Mouse (Mus musculus) MEL-GATA-1-ER (cell line): ENCODE measurements around the gene Chac1.

Experiments
- DNase-seq: peaks from one replicate; pipeline ENCODE4 v3.0.0-alpha.2; 2012; ENCODE audit warnings: low read depth; ENCODE audit errors: extremely low read depth

Gene Chac1

DNA sequence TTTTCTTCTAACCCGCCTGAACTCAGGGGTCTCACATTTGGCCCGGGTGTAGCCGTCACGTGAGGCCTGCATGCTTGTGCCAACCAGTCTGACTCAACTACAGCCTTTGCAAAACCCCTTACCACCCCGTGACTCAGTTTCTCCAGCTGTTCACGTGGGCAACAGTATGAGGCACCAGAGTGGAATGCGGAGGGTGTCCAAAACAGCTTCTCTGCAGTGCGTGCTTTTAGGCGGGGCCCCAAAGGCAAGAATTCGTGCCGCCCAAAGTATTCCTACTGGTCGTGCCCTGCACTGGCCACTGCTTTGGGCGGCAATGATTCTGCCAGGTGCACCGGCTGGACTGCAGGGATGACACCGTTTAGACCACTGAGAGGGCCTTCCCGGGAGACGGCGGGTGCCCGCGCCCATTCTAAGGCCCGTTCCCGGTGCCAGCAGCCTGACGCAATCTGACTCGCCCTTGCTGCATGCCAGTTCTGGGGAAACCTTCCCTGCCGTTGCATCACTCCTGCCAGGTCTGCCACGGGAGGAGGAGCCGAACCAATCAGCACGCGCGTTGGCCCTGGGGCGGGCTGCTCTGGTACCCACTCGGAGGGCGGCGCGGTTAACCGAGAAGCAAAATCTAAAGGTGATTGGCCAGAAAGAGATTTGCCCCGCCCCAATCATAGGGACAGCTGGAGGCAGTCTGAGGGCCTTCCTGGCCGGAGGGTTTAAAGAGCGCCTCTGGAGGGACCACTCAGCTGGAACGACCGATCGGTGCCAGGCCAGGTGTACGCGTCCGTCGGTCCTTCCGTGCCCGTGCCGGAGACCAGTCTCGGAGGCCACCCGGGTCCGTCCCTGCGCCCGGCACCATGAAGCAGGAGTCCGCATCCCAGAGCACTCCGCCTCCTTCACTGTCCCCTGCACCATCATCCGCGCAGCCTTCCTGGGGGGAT, at the start of gene Chac1:
Chac1 (plus strand) TSS at position 675 of the 932 bp plus-strand sequence.
- DNase-seq: peak; percentile 91

DNA sequence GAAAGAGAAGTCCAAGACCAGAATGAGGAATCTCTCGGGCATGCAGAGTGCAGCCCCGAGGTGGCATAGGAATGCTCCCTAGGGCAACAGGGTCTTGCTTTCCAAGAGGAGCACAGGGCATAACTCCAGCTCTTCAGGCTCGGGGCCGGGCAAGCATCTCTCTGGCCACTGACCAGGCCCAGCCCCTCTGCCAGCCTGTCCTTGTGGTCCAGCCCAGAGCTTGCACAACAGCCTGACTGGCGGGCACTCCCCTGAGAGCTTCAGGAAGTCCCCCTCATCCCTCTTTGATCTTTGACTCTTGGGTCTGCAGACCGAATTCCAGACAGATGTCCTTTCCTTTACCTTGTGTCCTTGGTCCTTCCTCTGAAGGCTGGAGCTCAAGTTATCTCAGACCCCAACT, 48.2 kb upstream of the Chac1 start:
- no peak for DNase-seq

DNA sequence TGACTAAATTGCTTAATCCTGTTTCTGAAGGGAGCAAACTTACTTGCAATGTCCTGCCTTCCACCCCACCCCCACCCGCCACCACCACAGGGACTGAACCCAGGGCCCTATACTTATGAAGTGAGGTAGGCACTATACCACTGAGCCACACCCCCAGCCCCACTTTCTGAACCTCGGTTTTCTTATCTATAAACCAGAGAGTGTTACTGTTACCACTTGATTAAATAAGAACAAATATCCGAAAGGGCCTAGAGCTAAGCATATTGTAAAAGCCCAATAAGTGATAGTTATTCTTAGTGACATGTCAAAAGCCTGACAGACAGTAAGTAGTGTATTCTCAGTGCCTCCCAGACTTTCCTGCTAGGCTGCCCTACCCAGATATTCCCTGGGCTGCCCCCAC, 46.6 kb upstream of the Chac1 start:
- DNase-seq: peak; percentile 48

DNA sequence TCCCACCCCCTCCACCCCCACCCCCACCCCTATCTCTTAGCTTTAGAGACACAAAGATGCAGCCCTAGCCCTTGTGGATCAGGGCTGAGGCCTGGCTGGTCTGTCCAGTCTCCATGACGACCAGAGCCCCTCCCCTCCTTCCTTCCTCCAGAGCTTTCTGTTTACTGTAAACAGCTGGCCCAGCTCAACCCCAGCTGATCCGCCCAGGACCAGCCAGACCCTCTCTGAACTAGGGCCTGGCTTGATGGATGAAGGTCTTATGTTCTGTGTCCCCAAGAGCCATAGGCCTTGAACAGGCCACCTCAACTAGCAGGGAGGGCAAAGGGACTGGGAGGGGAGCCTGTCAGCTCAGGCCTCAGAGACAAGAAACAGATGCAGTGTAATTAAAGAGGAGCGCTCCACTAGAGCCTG, 46.2 kb upstream of the Chac1 start:
- no peak for DNase-seq

DNA sequence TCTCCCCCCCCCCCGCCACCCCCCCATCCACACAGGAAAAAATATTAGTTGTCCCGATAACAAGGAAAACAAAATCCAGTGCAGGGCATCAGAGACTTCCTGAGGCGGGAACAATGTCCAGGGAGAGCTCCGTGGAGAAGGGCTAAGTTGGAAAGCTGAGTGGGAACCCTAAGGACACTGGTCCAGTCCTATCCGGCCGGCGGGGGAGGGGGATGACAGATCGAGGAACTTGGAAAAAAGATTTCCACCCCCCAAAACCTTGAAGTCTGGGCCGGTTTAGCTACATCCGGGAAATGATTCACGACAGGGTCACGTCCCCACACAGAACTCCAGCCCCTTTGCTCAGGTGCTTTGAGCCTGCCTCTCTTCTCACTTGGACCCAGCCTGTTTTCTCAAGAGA, 39.5 kb upstream of the Chac1 start:
- no peak for DNase-seq

DNA sequence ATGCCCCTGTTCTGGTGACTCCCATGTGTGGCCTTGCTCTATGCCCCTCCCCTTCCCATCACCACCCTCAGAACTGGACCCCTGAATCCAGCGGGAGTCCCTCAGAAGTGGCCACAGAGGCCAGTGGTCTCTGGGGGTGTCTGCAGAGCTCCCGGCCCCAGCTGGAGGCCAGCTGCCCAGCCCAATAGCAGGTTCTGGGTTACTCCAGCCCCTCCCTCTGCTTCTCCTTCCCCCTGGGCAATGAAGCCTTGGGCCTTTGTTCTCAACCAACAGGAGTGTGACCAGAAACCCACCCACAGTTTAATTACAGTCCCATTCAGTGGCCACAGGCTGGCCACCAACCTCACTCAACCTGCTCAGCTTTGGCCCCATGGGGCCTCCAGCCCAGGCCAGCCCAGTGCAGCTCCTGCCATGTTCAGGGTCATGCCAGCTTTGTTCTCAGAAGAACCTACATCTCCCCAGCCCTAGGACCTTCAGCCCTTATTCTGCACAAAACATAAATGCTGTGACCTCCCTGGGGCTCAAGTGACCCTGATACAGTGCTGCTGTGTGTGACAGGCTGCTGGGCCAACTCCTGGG, 38.6 kb upstream of the Chac1 start:
- DNase-seq: no peak

DNA sequence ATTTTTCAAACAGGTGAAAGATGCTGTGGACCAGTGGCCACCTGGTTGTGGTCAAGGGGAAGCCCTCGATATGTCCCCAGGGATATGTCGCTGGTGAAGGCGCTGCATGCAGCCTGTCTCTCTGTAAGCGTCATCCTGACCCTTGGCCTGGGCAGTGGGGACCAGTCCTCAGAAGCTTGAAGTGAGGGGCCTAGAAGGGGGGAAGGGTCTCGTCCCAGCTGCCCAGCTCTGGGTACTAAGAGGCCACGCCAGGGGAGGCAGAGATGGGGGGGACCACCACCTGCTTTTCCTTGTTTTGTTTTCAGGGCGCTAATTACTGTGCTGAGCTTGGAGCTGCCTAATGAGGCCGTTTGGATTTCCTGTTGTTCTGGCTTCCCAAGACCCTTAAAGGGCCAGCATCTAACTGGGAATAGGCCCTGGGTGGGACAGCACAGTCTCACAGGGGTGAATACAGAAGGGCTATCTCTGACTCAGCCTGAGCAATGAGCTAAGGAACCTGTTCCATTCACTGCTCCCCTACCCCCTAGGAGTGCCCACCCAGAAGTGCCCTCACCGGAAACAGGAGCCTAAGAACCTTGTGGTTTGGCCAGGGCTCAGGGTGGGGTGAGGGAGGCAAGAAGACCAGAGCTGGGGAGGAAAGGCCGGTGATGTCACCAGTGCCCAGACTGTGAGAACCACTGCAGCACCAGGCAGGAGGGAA, 37.1 kb upstream of the Chac1 start:
- DNase-seq: no peak

DNA sequence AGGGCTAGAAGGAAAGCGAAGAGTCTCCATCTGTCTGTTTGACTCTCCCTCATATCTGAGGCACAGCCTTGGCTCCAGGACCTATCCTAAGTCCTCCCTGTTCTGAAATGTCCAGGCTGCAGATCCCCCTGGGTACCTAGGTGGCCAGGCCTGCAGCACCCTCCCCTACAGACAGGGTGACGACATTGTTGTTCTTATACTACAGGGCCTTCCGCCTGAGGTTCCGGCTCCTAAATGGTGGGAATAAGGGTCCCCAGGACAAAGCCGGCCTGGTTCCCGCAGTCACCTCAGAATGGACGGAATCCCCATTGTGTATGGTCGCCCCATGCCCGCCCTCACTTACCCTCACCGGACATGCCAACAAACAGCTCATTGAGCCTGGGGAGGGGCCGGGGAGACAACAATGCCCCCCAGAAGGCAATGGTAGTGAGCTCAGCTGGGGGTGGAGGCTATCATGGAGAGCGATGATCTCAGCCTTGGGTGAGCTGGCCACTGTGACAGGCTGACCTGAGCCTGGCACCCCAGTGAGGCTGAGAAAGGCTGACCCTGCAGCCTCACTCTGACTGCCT, 36.2 kb upstream of the Chac1 start:
- DNase-seq: no peak

DNA sequence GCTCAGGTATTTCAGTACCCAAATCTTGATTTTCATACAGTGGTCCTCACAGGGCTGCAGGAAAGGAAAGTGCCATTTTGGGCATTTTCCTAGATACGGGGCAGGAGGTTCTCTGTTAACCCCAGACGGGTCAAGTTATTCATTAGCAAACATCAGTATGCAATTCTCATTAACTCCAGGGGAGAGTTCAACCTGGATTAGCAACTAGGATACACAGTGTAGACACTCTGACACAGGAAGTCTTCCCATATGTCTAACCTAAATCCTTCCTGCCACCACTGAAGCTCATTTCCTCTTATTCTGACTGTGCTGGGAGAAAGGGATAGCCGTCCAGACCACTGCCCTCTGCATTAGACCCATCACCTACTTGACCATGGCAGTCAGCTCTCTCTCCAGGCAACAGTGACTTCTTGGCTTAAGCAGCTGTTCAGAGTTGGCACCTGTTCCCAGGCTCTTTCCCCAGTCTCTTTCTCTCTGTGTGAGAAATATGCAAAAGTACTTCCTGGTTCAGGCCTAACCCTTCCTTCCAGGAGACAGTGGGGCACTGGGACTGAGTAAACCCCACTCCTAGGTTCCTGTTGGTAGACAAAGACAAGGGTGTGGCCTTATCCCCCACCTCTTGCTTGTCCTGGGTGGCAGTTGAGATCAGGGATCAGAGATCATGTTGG, 32.9 kb upstream of the Chac1 start:
- DNase-seq: no peak

DNA sequence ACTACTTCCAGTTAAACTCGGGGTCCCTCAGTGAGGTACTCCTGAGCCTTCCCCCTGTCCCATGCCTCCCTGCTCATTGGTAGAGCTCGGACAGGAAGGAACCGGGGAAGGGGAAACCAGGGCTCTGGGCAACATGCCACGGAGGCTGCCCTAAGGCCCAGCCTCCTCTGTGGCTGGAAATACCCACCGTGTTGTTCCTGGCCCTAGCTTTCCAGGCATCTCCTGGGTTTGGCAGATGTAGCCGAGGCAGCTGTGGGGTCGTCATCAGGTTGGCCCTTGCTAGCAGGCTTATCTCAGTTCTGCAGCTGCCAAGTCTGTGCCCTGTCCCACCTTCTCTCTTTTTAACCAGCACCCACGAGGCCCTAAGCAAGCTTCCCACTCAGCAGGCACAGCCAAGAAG, 30.5 kb upstream of the Chac1 start:
- peak; percentile 38 for DNase-seq

DNA sequence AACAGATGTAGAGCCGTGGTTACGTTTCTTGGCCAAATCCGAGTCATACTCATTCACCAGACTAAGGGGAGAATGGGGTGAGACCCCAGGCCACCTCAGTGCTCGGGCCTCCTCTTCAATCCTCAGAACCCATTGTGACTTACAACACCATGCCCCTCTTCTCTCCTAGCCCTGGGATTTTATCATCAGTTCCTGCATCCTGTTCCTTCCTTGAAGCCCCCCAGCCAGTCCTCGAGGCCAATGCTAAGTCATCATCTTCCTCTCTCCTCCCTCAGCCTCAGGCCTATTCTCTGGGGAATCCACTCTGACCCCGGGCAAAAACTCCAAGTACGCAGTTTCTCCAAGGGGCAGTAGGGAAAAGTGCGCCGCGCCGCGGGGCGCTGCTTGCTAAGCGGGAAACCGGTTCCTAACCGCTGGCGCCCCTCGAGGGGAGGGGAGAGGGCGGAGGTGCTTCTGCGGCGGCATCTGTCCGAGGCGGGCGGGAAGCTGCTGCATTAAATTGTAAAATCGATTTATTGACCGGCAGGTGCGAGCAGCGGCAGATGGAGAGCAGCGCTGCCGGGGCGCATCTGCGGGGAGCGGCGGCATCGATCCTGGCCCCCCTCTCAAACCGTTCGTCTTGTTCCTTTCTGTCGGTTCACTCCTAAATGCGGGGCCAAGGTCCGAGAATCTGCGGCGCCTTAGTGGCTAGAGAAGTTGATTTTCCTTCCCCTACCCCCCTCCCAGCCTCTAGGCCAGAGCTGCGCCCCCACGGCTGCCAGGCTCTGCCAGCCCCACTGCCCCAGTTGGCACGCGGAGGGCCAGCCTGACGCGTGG, 29.1 kb upstream of the Chac1 start:
- no peak for DNase-seq

DNA sequence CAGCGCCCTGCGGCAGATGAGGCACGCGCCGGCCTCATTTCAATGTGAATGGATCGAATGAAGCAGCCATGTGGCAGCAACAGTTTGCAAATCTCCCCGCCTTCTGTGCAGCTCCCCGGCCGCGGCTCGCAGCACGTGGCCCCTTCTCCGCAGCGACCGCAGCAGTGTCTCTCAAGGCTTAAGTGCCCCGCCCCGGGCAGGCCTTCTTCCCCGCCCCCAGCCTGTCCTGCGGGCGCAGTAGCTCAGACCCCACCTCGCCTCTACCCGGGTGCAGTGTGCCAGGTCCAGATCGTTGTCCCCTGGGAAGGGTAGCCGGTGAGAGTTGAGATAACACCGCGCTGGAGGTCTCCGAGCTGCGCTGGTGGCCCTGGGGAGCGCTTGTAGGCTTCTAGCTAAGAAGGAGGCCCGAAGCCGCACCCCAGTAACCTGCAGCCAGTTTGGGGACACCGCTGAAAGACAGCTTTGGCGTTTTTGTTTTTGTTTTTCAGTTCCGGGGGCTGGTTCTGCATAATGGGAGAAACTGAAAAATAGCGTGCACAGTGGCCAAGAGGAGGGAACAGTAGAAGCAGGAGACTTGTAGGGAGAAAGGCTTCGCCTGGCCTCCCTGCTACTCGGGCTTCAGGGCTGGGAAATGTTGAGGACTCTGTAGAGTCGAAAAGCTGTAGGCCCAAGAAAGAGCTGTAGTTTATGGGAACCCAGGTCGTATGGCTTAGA, 28.3 kb upstream of the Chac1 start:
- DNase-seq: no peak

DNA sequence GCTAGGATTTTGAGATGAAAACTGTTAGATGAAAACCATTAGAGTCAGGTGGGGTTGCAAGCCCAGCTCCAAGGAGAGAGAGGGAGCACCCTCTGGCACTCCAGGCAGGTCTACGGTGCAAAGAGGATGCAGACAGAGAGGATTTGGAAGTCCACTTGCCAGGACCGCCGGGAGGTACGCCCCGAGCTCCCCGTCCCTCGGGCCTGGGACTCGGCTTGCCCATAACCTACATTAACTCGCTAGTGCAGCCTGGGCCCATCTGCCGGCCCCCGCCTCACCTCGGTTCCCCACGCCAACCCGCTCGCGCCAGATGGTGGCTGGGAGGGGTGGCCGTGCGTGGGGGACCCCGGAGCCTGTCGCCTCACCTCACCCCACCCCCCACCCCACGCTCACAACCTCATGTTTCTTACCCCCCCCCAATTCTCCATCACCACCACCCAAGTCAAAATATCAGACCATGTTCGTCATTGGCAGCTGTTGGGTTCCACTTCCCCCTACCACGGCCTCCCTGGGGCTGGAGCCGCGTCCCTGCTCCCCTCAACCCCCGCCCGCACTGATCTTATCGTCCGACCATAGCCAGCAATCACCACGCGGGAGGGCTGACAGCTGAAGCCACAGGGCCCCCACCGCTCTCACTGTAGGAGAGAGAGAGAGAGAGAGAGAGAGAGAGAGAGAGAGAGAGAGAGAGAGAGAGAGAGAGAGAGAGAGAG, 27.0 kb upstream of the Chac1 start:
- no peak for DNase-seq

DNA sequence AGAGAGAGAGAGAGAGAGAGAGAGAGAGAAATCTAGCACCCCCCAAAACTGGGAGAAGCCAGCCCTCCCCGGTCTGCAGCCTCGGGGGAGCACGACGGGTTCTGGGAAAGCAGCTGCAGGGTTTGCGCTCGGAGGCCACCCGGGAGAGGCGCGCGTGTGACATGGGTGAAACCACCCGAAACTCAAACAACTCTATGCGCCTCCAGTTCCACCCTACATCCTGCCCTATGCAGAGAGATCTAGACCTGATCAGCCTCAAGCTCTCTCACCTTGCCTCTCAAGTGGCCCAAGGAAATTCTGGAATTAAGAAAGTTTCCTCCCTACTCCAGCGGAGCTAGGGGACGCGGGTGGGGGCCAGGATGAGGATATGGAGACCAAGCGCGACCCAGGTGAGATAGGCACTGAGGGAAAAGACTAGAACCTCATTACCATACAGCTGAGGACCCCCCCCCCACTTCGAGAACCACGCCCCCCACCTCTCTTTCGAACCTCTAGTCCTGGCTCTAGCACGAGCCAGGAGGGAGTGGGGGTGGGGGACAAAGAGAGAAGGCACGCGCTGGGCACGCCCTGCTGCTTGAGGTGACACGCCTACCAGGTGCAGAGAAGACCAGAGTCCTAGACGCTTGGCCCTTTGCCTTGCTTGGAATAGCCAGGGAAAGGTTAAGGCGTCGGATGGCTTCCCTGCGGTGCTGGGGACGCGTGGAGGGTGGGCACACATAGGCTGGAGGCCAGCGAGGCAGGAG, 26.3 kb upstream of the Chac1 start:
- no peak for DNase-seq

DNA sequence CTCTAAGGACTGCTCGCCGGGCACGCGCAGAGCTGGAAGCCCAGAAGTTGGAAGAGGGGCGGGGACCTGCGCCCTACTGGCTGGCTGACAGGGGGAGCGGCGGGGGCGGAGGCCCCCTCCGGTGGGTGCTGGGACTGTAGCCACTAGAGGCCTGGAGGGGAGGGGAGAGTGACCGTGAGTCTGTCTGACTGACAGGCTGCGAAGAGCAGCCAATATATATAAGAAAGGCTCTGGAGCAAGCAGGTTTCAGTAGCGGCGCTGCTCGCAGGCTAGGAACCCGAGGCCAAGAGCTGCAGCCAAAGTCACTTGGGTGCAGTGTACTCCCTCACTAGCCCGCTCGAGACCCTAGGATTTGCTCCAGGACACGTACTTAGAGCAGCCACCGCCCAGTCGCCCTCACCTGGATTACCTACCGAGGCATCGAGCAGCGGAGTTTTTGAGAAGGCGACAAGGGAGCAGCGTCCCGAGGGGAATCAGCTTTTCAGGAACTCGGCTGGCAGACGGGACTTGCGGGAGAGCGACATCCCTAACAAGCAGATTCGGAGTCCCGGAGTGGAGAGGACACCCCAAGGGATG, 25.4 kb upstream of the Chac1 start, which contains the start of gene Dll4:
Dll4 (plus strand) TSS at position 217 of the 576 bp plus-strand sequence.
- DNase-seq: peak; percentile 31

DNA sequence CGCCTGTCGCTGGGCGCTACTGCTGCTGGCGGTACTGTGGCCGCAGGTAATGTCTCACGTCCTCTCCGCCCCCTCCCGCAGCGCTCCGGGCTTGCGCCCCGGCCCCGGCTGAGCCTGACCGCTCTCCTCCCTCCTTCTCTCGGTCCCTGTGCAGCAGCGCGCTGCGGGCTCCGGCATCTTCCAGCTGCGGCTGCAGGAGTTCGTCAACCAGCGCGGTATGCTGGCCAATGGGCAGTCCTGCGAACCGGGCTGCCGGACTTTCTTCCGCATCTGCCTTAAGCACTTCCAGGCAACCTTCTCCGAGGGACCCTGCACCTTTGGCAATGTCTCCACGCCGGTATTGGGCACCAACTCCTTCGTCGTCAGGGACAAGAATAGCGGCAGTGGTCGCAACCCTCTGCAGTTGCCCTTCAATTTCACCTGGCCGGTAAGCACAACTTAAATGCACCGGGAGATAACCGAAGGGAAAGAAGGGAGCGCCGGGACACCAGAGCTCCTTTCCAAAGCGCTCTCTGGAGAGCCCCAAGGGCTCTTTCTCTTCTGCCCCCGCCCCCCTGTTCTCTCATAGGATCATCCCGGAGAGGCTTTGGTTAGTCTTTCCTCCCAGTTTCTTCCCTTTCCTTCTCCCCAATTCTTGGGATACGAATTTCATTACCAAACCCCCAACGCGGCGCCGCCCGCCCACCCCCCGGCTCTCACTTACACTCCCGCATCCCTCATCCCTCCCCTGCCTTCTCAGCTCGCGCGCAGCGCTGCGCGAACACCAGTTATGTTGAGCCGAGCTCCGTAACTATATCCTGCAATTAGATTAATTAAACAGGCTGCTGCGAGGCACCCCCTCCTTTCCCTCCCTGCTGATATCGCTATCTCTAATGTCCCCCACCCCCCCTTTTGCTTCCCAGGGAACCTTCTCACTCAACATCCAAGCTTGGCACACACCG, 24.6 kb upstream of the Chac1 start:
- no peak for DNase-seq

DNA sequence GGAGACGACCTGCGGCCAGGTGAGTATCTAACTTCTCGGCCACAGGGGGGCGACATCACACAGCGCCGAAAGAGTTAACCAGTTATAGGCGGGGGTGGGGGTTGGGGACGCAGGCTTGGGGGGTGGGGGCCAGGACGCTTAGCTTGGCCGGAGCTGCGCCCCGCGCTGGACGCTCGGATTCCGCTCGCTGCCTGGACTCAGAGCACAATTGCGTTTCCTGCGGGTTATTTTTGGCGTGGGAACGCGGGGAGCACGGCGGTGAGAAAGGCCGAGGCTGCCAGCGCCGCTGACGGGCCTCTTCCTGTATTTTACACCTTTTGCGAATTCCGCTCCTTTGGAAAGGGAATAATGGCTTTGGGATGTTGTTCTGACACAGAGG, 23.9 kb upstream of the Chac1 start:
- DNase-seq: no peak
